Mouse (Mus musculus): ENCODE data around the gene Clec12b. TPM values are rescaled to one million over a fixed set of nuclear protein-coding genes. Genes with fewer than 3 reads are reported as not detected.

Gene Clec12b
- total RNA-seq, 2 experiments from 2014 or later: not detected

Other genes with a start within 250 kb of the Clec12b start
- gene Clec2d, start 205.3 kb downstream of the Clec12b start, total RNA-seq (2021): 1 to 10 TPM; 4.9 to 6.3 TPM
- not detected for gene Cd69, start 110.4 kb downstream of the Clec12b start, total RNA-seq (2021)
- gene 4922502D21Rik, start 54.1 kb downstream of the Clec12b start, total RNA-seq (2021): not detected
- under 1 TPM in 1 of 2 experiments, not detected in 1; 0.28 TPM for gene Clec12a, start 43.2 kb downstream of the Clec12b start, total RNA-seq (2021)
- under 1 TPM in 1 of 2 experiments, not detected in 1; 0.43 TPM for gene Clec1b, start 11.4 kb upstream of the Clec12b start, total RNA-seq (2021)
- gene Clec9a, start 23.0 kb upstream of the Clec12b start, total RNA-seq (2021): not detected
- gene Clec1a, start 66.1 kb upstream of the Clec12b start, total RNA-seq (2021): 1 to 10 TPM; 1.5 to 2.6 TPM
- gene Olr1, start 121.3 kb upstream of the Clec12b start, total RNA-seq (2021): not detected
- gene Tmem52b, start 126.7 kb upstream of the Clec12b start, total RNA-seq (2021): not detected
- 100 to 1,000 TPM; 450 to 458 TPM for gene Gabarapl1, start 147.3 kb upstream of the Clec12b start, total RNA-seq (2021)
- gene Klre1, start 192.0 kb upstream of the Clec12b start, total RNA-seq (2021): not detected
- not detected for gene Klrd1, start 205.9 kb upstream of the Clec12b start, total RNA-seq (2021)
- not detected for gene Klrk1, start 238.0 kb upstream of the Clec12b start, total RNA-seq (2021)

Measured in left cerebral cortex, postnatal 10 days (tissue).